Mouse (Mus musculus): ENCODE data around the gene Nos1ap. TPM values are rescaled to one million over a fixed set of nuclear protein-coding genes. Genes with fewer than 3 reads are reported as not detected.

The Nos1ap gene
- total RNA-seq, 2 experiments from 2014 or later: 79.2 to 91.1 TPM

DNA sequence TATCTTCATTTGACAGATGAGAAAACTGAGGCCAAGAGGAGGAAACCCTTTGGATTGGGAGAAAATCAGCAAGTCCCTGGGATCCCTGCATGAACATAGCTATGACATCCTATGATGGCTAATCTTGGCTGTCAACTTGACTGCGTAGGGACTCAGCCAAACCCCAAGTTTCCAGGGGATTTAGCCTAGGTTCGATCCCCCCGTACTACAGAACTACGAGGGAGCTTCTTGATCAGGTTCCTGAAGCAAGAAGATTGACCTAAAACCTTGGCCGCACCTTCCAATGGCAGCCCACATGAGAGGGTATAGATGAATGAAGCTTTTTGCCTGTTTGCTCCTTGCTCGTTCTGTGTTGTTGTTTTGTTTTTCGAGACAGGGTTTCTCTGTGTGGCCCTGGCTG, 4.9 kb upstream of the Nos1ap start:
- intact Hi-C loops (cut with DNase I): no loop called here
- DNase-seq (ENCODE audit: extremely low spot score in 1 of 2, low spot score in 2 of 2): no peak

GRCm38 (mm10) chr1:170590531-170590930, 870 bp upstream of the Nos1ap start:
- intact Hi-C loops (cut with DNase I): no loop called here
- no peak for DNase-seq (ENCODE audit: extremely low spot score in 1 of 2, low spot score in 2 of 2)

- no peak for DNase-seq (ENCODE audit: extremely low spot score in 1 of 2, low spot score in 2 of 2)
- intact Hi-C loops (cut with DNase I): no loop called here
Measured at GRCm38 (mm10) chr1:170590041-170590360, 340 bp upstream of the Nos1ap start.

DNA sequence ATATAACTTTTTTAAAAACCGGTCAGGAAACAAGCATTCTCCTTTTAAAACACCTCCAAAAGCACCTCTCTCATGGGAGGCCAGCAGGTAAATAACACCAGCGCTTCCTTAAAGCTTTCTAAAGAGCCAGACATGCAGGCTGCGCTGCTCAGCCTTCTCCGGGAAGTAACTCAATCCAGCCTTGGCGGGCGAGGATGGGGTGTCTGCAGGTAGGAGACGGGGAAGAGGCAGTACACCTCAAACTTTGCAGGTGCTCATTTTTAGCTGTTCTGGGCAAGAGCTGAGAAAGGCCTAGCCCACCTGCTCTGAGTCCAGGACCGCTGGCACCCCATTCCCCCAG, 812 bp downstream of the Nos1ap start:
- no peak for DNase-seq (ENCODE audit: extremely low spot score in 1 of 2, low spot score in 2 of 2)
- intact Hi-C loops (cut with DNase I): loop anchor here (5.0 kb wide), 1 partner anchor 622 kb away; the partner anchor contains the start of gene Hsd17b7

DNA sequence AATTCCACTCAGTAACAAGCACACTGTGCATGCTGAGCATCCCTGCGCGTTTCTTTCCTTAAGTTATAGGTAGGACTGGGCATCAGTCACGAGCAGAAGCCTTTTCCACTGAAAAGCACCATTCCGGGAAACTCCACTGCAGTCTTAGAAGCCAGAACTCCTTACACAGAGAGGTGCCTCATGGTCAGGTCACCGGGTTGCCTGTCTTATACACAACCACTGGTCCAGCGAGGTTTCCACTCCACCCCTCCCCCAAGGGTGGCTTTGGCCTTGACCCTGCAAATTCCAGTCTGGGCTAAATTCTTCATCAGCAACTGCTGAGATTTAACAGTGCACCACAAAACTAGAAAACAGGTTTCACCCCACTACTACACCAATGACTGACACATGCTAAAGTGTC, 1.3 kb downstream of the Nos1ap start:
- intact Hi-C loops (cut with DNase I): loop anchor here (5.0 kb wide), 1 partner anchor 621 kb away; the partner anchor contains the start of gene Hsd17b7

GRCm38 (mm10) chr1:170586715-170587114, 2.9 kb downstream of the Nos1ap start:
- intact Hi-C loops (cut with DNase I): loop anchor here (5.0 kb wide), 1 partner anchor 619 kb away; the partner anchor contains the start of gene Hsd17b7
- no peak for DNase-seq (ENCODE audit: extremely low spot score in 1 of 2, low spot score in 2 of 2)

More for the DNA sequence above, 1.3 kb downstream of the Nos1ap start:
- no peak for DNase-seq (ENCODE audit: extremely low spot score in 1 of 2, low spot score in 2 of 2)

DNA sequence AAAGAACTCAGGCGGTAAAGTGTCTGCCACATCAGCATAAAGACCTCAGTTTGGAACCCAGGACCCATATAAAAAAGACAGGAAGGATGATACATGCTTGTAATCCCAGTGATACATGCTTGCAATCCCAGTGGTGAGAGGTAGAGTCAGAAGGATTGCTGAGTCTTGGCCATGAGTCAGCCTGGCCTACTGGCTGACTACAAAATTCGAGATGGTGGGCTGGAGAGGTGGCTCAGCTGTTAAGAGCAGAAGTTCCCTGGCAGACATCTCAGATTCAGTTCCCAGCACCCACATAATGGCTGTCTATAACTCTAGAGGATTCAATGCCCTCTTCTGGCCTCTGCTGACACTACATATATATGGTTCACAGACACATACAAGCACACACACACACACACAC, 5.7 kb downstream of the Nos1ap start:
- no peak for DNase-seq (ENCODE audit: extremely low spot score in 1 of 2, low spot score in 2 of 2)
- intact Hi-C loops (cut with DNase I): no loop called here

DNA sequence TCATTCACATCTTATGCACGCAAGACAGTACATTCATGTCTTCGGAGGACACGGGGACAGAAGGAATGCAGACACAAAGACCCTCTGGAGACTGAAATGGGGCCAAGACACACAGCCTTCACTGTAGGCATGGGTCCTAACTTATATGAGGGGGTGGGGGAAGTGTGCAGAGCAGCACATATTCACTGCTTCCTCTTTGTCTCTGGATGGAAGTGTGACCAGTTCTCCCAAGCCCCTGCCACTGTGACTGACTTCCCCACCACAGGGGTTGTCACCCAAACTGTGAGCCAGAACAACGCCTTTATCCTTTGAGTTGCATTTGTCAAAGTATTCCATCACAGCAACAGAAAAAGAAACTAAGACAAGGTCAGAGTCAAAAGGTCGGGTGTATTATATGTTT, 7.3 kb downstream of the Nos1ap start:
- no peak for DNase-seq (ENCODE audit: extremely low spot score in 1 of 2, low spot score in 2 of 2)
- intact Hi-C loops (cut with DNase I): no loop called here

DNA sequence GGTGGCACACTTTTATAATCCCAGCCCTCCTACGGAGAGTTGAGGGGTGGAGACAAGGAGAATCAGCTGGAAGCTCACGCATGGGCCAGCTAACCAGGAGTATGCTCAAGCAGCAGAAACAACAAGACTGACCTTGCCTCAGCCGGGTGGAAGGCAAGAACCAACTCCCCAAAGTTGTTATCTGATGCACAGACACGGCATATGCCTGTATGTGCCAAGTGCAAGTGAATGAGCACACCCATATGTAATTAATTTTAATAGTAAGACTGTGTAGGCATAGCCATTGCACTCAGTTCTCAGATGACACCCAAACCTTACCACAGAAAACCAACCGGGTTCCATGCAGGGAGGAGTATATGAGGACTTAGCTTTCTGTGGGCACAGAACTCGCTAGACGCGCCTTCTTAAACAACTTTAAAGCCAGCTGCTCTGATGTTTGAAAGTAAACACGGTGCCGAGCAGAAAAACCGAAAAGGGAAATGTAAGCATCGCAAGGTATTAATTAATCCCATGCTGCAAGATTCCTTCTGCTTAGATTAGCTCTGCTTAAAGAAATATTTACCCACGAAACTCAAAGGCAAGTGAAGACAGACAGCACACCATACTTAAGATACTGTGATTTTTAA, 9.1 kb downstream of the Nos1ap start:
- DNase-seq (ENCODE audit: extremely low spot score in 1 of 2, low spot score in 2 of 2): no peak
- intact Hi-C loops (cut with DNase I): no loop called here

GRCm38 (mm10) chr1:170579476-170579875, 10.2 kb downstream of the Nos1ap start:
- intact Hi-C loops (cut with DNase I): no loop called here

DNA sequence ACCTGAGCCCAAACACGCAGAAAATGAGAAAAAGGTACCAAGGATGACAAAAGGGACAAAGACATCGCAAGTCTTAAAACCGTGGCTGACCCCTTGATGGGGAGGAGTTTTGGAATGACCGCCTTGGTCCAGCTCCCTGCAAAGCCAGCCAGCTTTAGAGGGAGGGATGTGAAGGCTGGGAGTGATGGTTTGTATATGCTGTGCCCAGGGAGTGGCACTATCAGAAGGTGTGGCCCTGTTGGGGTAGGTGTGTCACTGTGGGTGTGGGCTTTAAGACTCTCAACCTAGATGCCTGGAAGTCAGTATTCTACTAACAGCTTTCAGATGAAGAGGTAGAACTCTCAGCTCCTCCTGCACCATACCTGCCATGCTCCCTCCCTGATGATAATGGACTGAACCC, 10.6 kb downstream of the Nos1ap start:
- no peak for DNase-seq (ENCODE audit: extremely low spot score in 1 of 2, low spot score in 2 of 2)
- intact Hi-C loops (cut with DNase I): no loop called here

More at GRCm38 (mm10) chr1:170579476-170579875, 10.2 kb downstream of the Nos1ap start:
- DNase-seq (ENCODE audit: extremely low spot score in 1 of 2, low spot score in 2 of 2): no peak

- no peak for DNase-seq (ENCODE audit: extremely low spot score in 1 of 2, low spot score in 2 of 2)
- intact Hi-C loops (cut with DNase I): no loop called here
Measured at GRCm38 (mm10) chr1:170576728-170577065, 13.0 kb downstream of the Nos1ap start.

GRCm38 (mm10) chr1:170576012-170576727, 13.5 kb downstream of the Nos1ap start:
- no peak for DNase-seq (ENCODE audit: extremely low spot score in 1 of 2, low spot score in 2 of 2)
- intact Hi-C loops (cut with DNase I): no loop called here

- DNase-seq (ENCODE audit: extremely low spot score in 1 of 2, low spot score in 2 of 2): no peak
- intact Hi-C loops (cut with DNase I): no loop called here
Measured at GRCm38 (mm10) chr1:170573117-170573516, 16.5 kb downstream of the Nos1ap start.

GRCm38 (mm10) chr1:170566969-170567368, 22.7 kb downstream of the Nos1ap start:
- DNase-seq (ENCODE audit: extremely low spot score in 1 of 2, low spot score in 2 of 2): no peak
- intact Hi-C loops (cut with DNase I): no loop called here

DNA sequence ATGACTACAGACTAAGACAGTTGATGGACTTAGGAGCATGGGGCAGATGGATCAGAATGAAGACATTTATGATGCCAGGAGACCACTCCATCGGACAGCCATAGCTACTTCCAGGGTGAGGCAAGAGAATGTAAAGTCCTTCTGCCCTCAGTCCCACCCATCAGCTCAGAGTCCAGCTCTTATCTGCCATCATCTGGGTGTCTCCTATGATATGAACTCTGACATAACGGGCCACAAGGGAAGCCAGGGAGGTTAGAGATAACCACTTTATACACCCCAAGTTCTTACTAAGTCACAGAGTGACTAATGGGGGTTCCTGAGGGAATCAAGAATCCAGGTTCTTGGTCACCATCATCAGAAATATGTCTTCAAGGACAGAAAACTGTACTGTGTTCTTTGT, 23.1 kb downstream of the Nos1ap start:
- DNase-seq (ENCODE audit: extremely low spot score in 1 of 2, low spot score in 2 of 2): no peak
- intact Hi-C loops (cut with DNase I): no loop called here

DNA sequence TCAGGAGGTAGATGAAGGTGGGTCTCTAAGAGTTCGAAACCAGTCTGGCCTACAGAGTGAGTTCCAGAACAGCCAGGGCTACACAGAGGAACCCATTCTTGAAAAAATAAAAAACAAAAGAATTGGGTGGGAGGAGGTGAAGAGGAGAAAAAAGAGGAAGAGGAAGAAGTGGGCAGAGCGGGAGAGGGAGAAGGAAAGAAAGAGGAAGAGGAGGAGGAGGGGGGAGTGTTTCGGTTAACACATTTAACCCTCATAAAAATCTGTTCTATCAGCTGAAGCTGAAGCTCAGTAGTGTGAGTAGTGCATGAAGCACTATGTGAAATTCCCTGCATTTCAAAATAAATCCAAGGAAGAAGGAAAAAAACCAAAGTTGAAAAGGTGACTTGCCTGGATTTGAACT, 24.7 kb downstream of the Nos1ap start:
- no peak for DNase-seq (ENCODE audit: extremely low spot score in 1 of 2, low spot score in 2 of 2)
- intact Hi-C loops (cut with DNase I): no loop called here

- no peak for DNase-seq (ENCODE audit: extremely low spot score in 1 of 2, low spot score in 2 of 2)
- intact Hi-C loops (cut with DNase I): no loop called here
Measured at GRCm38 (mm10) chr1:170562431-170562830, 27.2 kb downstream of the Nos1ap start.

GRCm38 (mm10) chr1:170560768-170561167, 28.9 kb downstream of the Nos1ap start:
- intact Hi-C loops (cut with DNase I): no loop called here
- DNase-seq (ENCODE audit: extremely low spot score in 1 of 2, low spot score in 2 of 2): no peak

- intact Hi-C loops (cut with DNase I): no loop called here
Measured at GRCm38 (mm10) chr1:170557962-170558361, 31.7 kb downstream of the Nos1ap start.

GRCm38 (mm10) chr1:170556696-170557095, 33.0 kb downstream of the Nos1ap start:
- DNase-seq (ENCODE audit: extremely low spot score in 1 of 2, low spot score in 2 of 2): no peak
- intact Hi-C loops (cut with DNase I): no loop called here

More at GRCm38 (mm10) chr1:170557962-170558361, 31.7 kb downstream of the Nos1ap start:
- no peak for DNase-seq (ENCODE audit: extremely low spot score in 1 of 2, low spot score in 2 of 2)

Data from left cerebral cortex, postnatal 10 days (tissue).